Mouse (Mus musculus): Measurements from ENCODE around the gene Rab11fip2.

DNA sequence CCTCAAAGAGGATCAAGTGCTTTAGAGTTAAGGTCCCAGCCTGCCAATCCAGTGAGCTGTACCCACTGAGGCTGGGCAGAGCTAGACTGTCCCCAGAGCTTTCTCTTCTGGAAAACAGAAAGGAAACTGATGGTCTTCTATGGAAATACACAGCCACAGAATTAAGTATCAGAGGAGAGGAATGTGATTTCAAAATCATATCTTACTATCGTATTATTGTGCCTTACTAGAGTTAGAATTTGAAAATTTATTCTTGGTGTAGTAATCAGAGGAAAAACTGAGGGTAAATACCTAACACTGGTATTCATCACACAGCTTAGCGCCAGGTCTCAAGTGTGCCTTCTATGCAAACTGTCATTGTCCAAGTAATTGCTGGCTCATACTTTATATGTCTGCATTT is 54.6 kb downstream of the Rab11fip2 start:
- no peak for TF ChIP-seq CTCF (IDR thresholded peaks at IDR 0.05; ENCODE audit: low read depth, low read length)
- TF ChIP-seq POLR2A (IDR thresholded peaks at IDR 0.05; ENCODE audit: insufficient read depth, low read length) = no peak
